Mouse (Mus musculus): ENCODE measurements at regions not wholly inside any gene's neighbourhood (a gene's known extent, or its start where the extent isn't known, plus 50 kb on each side); places are given as distances from the start of the nearest gene placed in this dataset.

- TF ChIP-seq CTCF (IDR thresholded peaks at IDR 0.05; ENCODE audit: extremely low read depth, insufficient read depth, low read length) (no peak), POLR2A (IDR thresholded peaks at IDR 0.05; ENCODE audit: extremely low read depth, insufficient read depth, low read length) (no peak)
Observed at GRCm38 (mm10) chr4:124016401-124016800, 98.6 kb upstream of the 4930535I16Rik start.

Measured in cortical plate, adult 2 months (tissue).